ENCODE assay signal across 7 mouse cellular contexts in genomic region chr11:97072533-97072932, GRCm38 (mm10). TPM values are rescaled to one million over a fixed set of nuclear protein-coding genes. Genes with fewer than 3 reads are reported as not detected.
DNase-seq lines count a peak whose midpoint lies in the region; ATAC-seq lines count a peak whose summit lies in the region.

No protein-coding gene starts in this region.

- peak; percentile 46 for DNase-seq in liver, embryonic 11.5 days (ENCODE audit: low spot score)
- DNase-seq in liver, result no peak
- DNase-seq in adipocyte (ENCODE audit: low spot score), result peak; percentile 82
- DNase-seq in fibroblast of lung, adult 2 months (ENCODE audit: low read depth), result peak; percentile 23
- DNase-seq in layer of hippocampus, adult 9-10 months (ENCODE audit: low spot score), result peak; percentile 68
- DNase-seq in urinary bladder, postnatal 36 days (ENCODE audit: low spot score in 2 of 2), result no peak

- 31% methylated on average over 3 of the region's 3 CpGs for WGBS in liver, embryonic 11.5 days
- WGBS in midbrain, embryonic 13.5 days, result 28% methylated on average over 3 of the region's 3 CpGs

- 0 out of 2 replicates have a peak, but pooled peaks cover 2% of the 10 kb centered on the region for H3K36me3 ChIP-seq in liver, embryonic 11.5 days (ENCODE audit: control insufficient read depth, insufficient read depth, low read length)
- peaks cover 11% of the 10 kb centered on the region for H3K36me3 ChIP-seq in midbrain, embryonic 13.5 days

- no peaks in the 10 kb centered on the region for H3K9me3 ChIP-seq in liver, embryonic 11.5 days (ENCODE audit: control insufficient read depth, low read length)
- no peaks in the 10 kb centered on the region for H3K9me3 ChIP-seq in midbrain, embryonic 13.5 days

- H3K4me3 ChIP-seq in liver, embryonic 11.5 days (ENCODE audit: low read depth, low read length), result no peak overlapping the region
- no peak overlapping the region for H3K4me3 ChIP-seq in midbrain, embryonic 13.5 days (replicated peaks)

- no peak for ATAC-seq in liver, embryonic 11.5 days (replicated peaks; ENCODE audit: low FRiP score)
- ATAC-seq in midbrain, embryonic 13.5 days, result peak; percentile 37; the same call in 1 of the 2 replicates

- no peaks in the 10 kb centered on the region for H3K4me1 ChIP-seq in liver, embryonic 11.5 days (replicated peaks; ENCODE audit: control insufficient read depth, insufficient read depth, low read length)
- no peaks in the 10 kb centered on the region for H3K4me1 ChIP-seq in midbrain, embryonic 13.5 days (replicated peaks)

- no peaks in the 10 kb centered on the region for H3K27me3 ChIP-seq in liver, embryonic 11.5 days (replicated peaks; ENCODE audit: control insufficient read depth, insufficient read depth, low read length)
- H3K27me3 ChIP-seq in midbrain, embryonic 13.5 days, result no peaks in the 10 kb centered on the region

- no peak overlapping the region for H3K27ac ChIP-seq in liver, embryonic 11.5 days (ENCODE audit: low read depth, low read length)
- H3K27ac ChIP-seq in midbrain, embryonic 13.5 days, result no peak overlapping the region

- no peak overlapping the region for H3K9ac ChIP-seq in liver, embryonic 11.5 days (ENCODE audit: low read depth, low read length)
- H3K9ac ChIP-seq in midbrain, embryonic 13.5 days (replicated peaks), result no peak overlapping the region

- no peak overlapping the region for H3K4me2 ChIP-seq in liver, embryonic 11.5 days
- no peak overlapping the region for H3K4me2 ChIP-seq in midbrain, embryonic 13.5 days (replicated peaks)

RNA-seq across cellular contexts. Expression of gene Osbpl7, which starts 22.1 kb away (rescaled TPM):
- 4.9 and 6.1 TPM in 2 replicates for polyA plus RNA-seq in liver, embryonic 11.5 days (2014; fragmentation: Nextera tagmentation; extraction: Ambion mirVana)
- polyA plus RNA-seq in midbrain, embryonic 13.5 days (2015; fragmentation: Nextera tagmentation; extraction: Ambion mirVana), result 11.3 and 11.8 TPM in 2 replicates

RNA-seq across cellular contexts. Expression of gene Mrpl10, which starts 31.2 kb away (rescaled TPM):
- 86.1 and 89.7 TPM in 2 replicates for polyA plus RNA-seq in liver, embryonic 11.5 days (2014; fragmentation: Nextera tagmentation; extraction: Ambion mirVana)
- polyA plus RNA-seq in midbrain, embryonic 13.5 days (2015; fragmentation: Nextera tagmentation; extraction: Ambion mirVana), result 58.2 and 62.0 TPM in 2 replicates

RNA-seq across cellular contexts. Expression of gene Lrrc46, which starts 31.3 kb away (rescaled TPM):
- 0.49 and 0.58 TPM in 2 replicates for polyA plus RNA-seq in liver, embryonic 11.5 days (2014; fragmentation: Nextera tagmentation; extraction: Ambion mirVana)
- 2.5 and 3.2 TPM in 2 replicates for polyA plus RNA-seq in midbrain, embryonic 13.5 days (2015; fragmentation: Nextera tagmentation; extraction: Ambion mirVana)

RNA-seq across cellular contexts. Expression of gene Tbx21, which starts 42.6 kb away (rescaled TPM):
- polyA plus RNA-seq in liver, embryonic 11.5 days (2014; fragmentation: Nextera tagmentation; extraction: Ambion mirVana), result not detected in 2 replicates
- 0.08 and 0.16 TPM in 2 replicates for polyA plus RNA-seq in midbrain, embryonic 13.5 days (2015; fragmentation: Nextera tagmentation; extraction: Ambion mirVana)

RNA-seq across cellular contexts. Expression of gene Scrn2, which starts 42.8 kb away (rescaled TPM):
- polyA plus RNA-seq in liver, embryonic 11.5 days (2014; fragmentation: Nextera tagmentation; extraction: Ambion mirVana), result 16.4 and 17.6 TPM in 2 replicates
- 18.4 and 18.6 TPM in 2 replicates for polyA plus RNA-seq in midbrain, embryonic 13.5 days (2015; fragmentation: Nextera tagmentation; extraction: Ambion mirVana)

Comparison
In these comparisons a context has a peak if more than half of its experiments do, and no peak if none do; other contexts are left out.
1. DNase-seq: peak in liver, embryonic 11.5 days (single experiment), adipocyte (single experiment), fibroblast of lung, adult 2 months (single experiment) and layer of hippocampus, adult 9-10 months (single experiment); none in liver (single experiment) and urinary bladder, postnatal 36 days (0 of 2).